Mouse (Mus musculus): ENCODE data around the gene Fads3. TPM values are rescaled to one million over a fixed set of nuclear protein-coding genes. Genes with fewer than 3 reads are reported as not detected.

Fads3 gene
- polyA plus RNA-seq, 1 experiment from 2014 or later: 22.3 TPM

- Histone ChIP-seq H3K36me3 (peaks cover 99% of the 10 kb centered on the region), H3K4me3 (replicated peaks) (no peak overlapping the region), H3K9ac (no peak overlapping the region), H3K4me1 (no peaks in the 10 kb centered on the region), H3K27ac (no peak overlapping the region), H3K9me3 (replicated peaks) (no peaks in the 10 kb centered on the region), H3K27me3 (no peaks in the 10 kb centered on the region), H3K4me2 (no peak overlapping the region)
- no peak for ATAC-seq (replicated peaks; ENCODE audit: low FRiP score)
- 79% methylated on average over 9 of the region's 9 CpGs for WGBS
Observed at GRCm38 (mm10) chr19:10085454-10085853, 44.1 kb downstream of the Fads3 start.

GRCm38 (mm10) chr19:10086976-10087375 is 45.6 kb downstream of the Fads3 start:
- WGBS: 90% methylated on average over 4 of the region's 4 CpGs
- peaks cover 99% of the 10 kb centered on the region for H3K36me3 ChIP-seq
- H3K4me2 ChIP-seq: no peak overlapping the region

GRCm38 (mm10) chr19:10093829-10094228 is 52.5 kb downstream of the Fads3 start:
- no peak overlapping the region for H3K9ac ChIP-seq
- WGBS: 90% methylated on average over 4 of the region's 4 CpGs
- peaks cover 9% of the 10 kb centered on the region; the same call in 1 of the 2 replicates for H3K4me1 ChIP-seq
- H3K4me2 ChIP-seq: no peak overlapping the region
- no peak overlapping the region for H3K4me3 ChIP-seq (replicated peaks)
- peaks cover 83% of the 10 kb centered on the region for H3K36me3 ChIP-seq
- no peaks in the 10 kb centered on the region for H3K9me3 ChIP-seq (replicated peaks)
- no peaks in the 10 kb centered on the region for H3K27me3 ChIP-seq
- ATAC-seq (replicated peaks; ENCODE audit: low FRiP score): no peak
- H3K27ac ChIP-seq: no peak overlapping the region

More at GRCm38 (mm10) chr19:10086976-10087375, 45.6 kb downstream of the Fads3 start:
- no peak for ATAC-seq (replicated peaks; ENCODE audit: low FRiP score)
- no peak overlapping the region for H3K4me3 ChIP-seq (replicated peaks)
- H3K27ac ChIP-seq: no peak overlapping the region
- H3K9ac ChIP-seq: no peak overlapping the region
- no peaks in the 10 kb centered on the region for H3K27me3 ChIP-seq
- H3K4me1 ChIP-seq: no peaks in the 10 kb centered on the region
- H3K9me3 ChIP-seq (replicated peaks): no peaks in the 10 kb centered on the region

GRCm38 (mm10) chr19:10094695-10095094 is 53.3 kb downstream of the Fads3 start:
- H3K36me3 ChIP-seq: peaks cover 74% of the 10 kb centered on the region
- peaks cover 17% of the 10 kb centered on the region for H3K4me1 ChIP-seq
- H3K27ac ChIP-seq: no peak overlapping the region
- no peak for ATAC-seq (replicated peaks; ENCODE audit: low FRiP score)
- WGBS: 81% methylated on average over 4 of the region's 4 CpGs
- no peak overlapping the region for H3K9ac ChIP-seq
- H3K4me3 ChIP-seq (replicated peaks): no peak overlapping the region
- H3K9me3 ChIP-seq (replicated peaks): no peaks in the 10 kb centered on the region
- no peak overlapping the region for H3K4me2 ChIP-seq
- H3K27me3 ChIP-seq: no peaks in the 10 kb centered on the region

- WGBS: 80% methylated on average over 2 of the region's 2 CpGs
- Histone ChIP-seq H3K27ac (no peak overlapping the region), H3K4me1 (peaks cover 24% of the 10 kb centered on the region), H3K27me3 (no peaks in the 10 kb centered on the region), H3K4me2 (no peak overlapping the region), H3K9ac (no peak overlapping the region), H3K36me3 (peaks cover 57% of the 10 kb centered on the region), H3K4me3 (replicated peaks) (no peak overlapping the region), H3K9me3 (replicated peaks) (no peaks in the 10 kb centered on the region)
- no peak for ATAC-seq (replicated peaks; ENCODE audit: low FRiP score)
Observed at GRCm38 (mm10) chr19:10096371-10096876, 55.1 kb downstream of the Fads3 start.

GRCm38 (mm10) chr19:10097826-10098225 is 56.5 kb downstream of the Fads3 start:
- Histone ChIP-seq H3K27ac (no peak overlapping the region), H3K4me3 (replicated peaks) (no peak overlapping the region), H3K4me2 (no peak overlapping the region), H3K4me1 (peaks cover 29% of the 10 kb centered on the region), H3K9me3 (replicated peaks) (no peaks in the 10 kb centered on the region), H3K9ac (no peak overlapping the region), H3K27me3 (no peaks in the 10 kb centered on the region), H3K36me3 (peaks cover 43% of the 10 kb centered on the region)
- 82% methylated on average over 5 of the region's 5 CpGs for WGBS
- no peak for ATAC-seq (replicated peaks; ENCODE audit: low FRiP score)

- Histone ChIP-seq H3K4me2 (peak overlapping the region; percentile 69), H3K36me3 (peaks cover 16% of the 10 kb centered on the region), H3K27me3 (no peaks in the 10 kb centered on the region), H3K9me3 (replicated peaks) (no peaks in the 10 kb centered on the region), H3K9ac (peak overlapping the region; percentile 68), H3K27ac (peak overlapping the region; percentile 97), H3K4me1 (peaks cover 29% of the 10 kb centered on the region), H3K4me3 (replicated peaks) (peak overlapping the region; percentile 78)
- under 1% methylated on average over 21 of the region's 21 CpGs for WGBS
- peak; percentile 73 for ATAC-seq (replicated peaks; ENCODE audit: low FRiP score)
Observed at GRCm38 (mm10) chr19:10100631-10101071, 59.3 kb downstream of the Fads3 start.

GRCm38 (mm10) chr19:10101341-10102053 is 60.1 kb downstream of the Fads3 start, which contains the start of gene Fads2:
Gene Fads2, minus strand, starts transcription at chr19:10101746.
- Histone ChIP-seq H3K9me3 (replicated peaks) (no peaks in the 10 kb centered on the region), H3K4me2 (peak within 1 kb of the TSS; percentile 69), H3K9ac (peak within 1 kb of the TSS; percentile 68), H3K27me3 (no peaks in the 10 kb centered on the region), H3K36me3 (peaks cover 8% of the 10 kb centered on the region), H3K4me3 (replicated peaks) (peak within 1 kb of the TSS; percentile 78), H3K4me1 (peaks cover 29% of the 10 kb centered on the region), H3K27ac (peak within 1 kb of the TSS; percentile 97)
- WGBS: under 1% methylated on average over 55 of the region's 57 CpGs
- peak; percentile 95 for ATAC-seq (replicated peaks; ENCODE audit: low FRiP score)

- peaks cover under 1% of the 10 kb centered on the region; the same call in 1 of the 2 replicates for H3K36me3 ChIP-seq
- 2% methylated on average over 22 of the region's 25 CpGs for WGBS
- H3K27me3 ChIP-seq: no peaks in the 10 kb centered on the region
- no peaks in the 10 kb centered on the region for H3K9me3 ChIP-seq (replicated peaks)
- peak overlapping the region; percentile 78 for H3K4me3 ChIP-seq (replicated peaks)
- peak overlapping the region; percentile 97 for H3K27ac ChIP-seq
- ATAC-seq (replicated peaks; ENCODE audit: low FRiP score): peak; percentile 50
- peak overlapping the region; percentile 69 for H3K4me2 ChIP-seq
- H3K4me1 ChIP-seq: peaks cover 29% of the 10 kb centered on the region
- peak overlapping the region; percentile 68; the same call in 1 of the 2 replicates for H3K9ac ChIP-seq
Observed at GRCm38 (mm10) chr19:10102054-10102700, 60.8 kb downstream of the Fads3 start.

- no peaks in the 10 kb centered on the region for H3K36me3 ChIP-seq
- 82% methylated on average over 6 of the region's 6 CpGs for WGBS
- H3K9ac ChIP-seq: no peak overlapping the region
- peaks cover 17% of the 10 kb centered on the region for H3K4me1 ChIP-seq
- no peaks in the 10 kb centered on the region for H3K9me3 ChIP-seq (replicated peaks)
- H3K27me3 ChIP-seq: no peaks in the 10 kb centered on the region
- H3K4me3 ChIP-seq (replicated peaks): no peak overlapping the region
- no peak overlapping the region for H3K4me2 ChIP-seq
- no peak overlapping the region for H3K27ac ChIP-seq
- no peak for ATAC-seq (replicated peaks; ENCODE audit: low FRiP score)
Observed at GRCm38 (mm10) chr19:10104234-10104633, 62.9 kb downstream of the Fads3 start.

GRCm38 (mm10) chr19:10105034-10105493 is 63.7 kb downstream of the Fads3 start:
- no peak overlapping the region for H3K4me3 ChIP-seq (replicated peaks)
- WGBS: 75% methylated on average over 10 of the region's 10 CpGs
- H3K27ac ChIP-seq: no peak overlapping the region
- H3K36me3 ChIP-seq: no peaks in the 10 kb centered on the region
- ATAC-seq (replicated peaks; ENCODE audit: low FRiP score): no peak
- no peak overlapping the region for H3K9ac ChIP-seq
- no peaks in the 10 kb centered on the region for H3K9me3 ChIP-seq (replicated peaks)
- H3K4me2 ChIP-seq: no peak overlapping the region
- no peaks in the 10 kb centered on the region for H3K27me3 ChIP-seq
- H3K4me1 ChIP-seq: peaks cover 8% of the 10 kb centered on the region

- Histone ChIP-seq H3K9ac (no peak overlapping the region), H3K4me1 (peaks cover 6% of the 10 kb centered on the region), H3K27ac (no peak overlapping the region), H3K9me3 (replicated peaks) (no peaks in the 10 kb centered on the region), H3K4me3 (replicated peaks) (no peak overlapping the region), H3K36me3 (no peaks in the 10 kb centered on the region), H3K27me3 (no peaks in the 10 kb centered on the region), H3K4me2 (no peak overlapping the region)
- 81% methylated on average over 2 of the region's 2 CpGs for WGBS
- no peak for ATAC-seq (replicated peaks; ENCODE audit: low FRiP score)
Observed at GRCm38 (mm10) chr19:10106634-10107033, 65.3 kb downstream of the Fads3 start.

Measured in kidney, embryonic 15.5 days (tissue).